Comparison of ENCODE assay signal across 8 mouse cellular contexts in the genomic region with DNA sequence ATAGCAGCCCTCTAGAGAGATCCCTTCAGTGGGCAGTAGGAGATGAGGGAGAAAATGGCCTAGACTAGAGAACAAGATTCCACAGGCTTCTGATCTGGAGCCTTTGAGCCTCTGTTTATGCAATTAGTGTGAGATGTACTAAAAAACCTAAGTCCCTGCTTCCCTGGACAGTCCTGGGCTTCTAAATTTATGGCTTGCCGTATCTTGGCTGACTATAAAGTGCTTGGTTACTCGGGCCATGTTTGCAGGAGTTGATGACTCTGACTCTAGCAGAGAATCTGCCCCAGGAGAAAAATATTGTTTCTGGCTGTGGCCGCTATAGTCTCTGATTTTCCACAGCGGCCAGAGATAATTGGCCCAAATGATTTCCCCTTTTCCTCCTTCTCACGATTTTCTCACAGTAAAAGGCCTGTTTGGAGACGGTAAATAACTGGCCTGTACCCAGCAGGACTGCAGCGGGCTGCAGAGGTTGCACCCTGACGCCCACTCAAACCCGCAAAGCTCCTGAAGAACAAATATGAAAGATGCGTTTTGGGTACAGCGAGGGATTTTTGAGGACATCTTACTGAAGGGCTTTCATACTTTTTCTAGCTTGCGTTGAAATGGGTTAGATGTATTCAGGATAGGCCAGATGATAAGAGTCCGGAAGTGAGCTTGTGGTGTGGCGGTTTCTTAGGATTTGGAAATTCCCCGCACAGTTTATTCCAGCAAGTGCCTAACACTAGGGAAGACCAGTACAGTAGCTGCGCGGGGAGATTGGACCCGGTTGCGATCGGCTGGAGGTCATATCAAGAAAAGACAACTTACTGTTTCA. TPM values are rescaled to one million over a fixed set of nuclear protein-coding genes. Genes with fewer than 3 reads are reported as not detected.
DNase-seq lines count a peak whose midpoint lies in the region; ATAC-seq and TF ChIP-seq lines count a peak whose summit lies in the region.

No protein-coding gene starts in this region.

- H3K4me1 ChIP-seq in embryonic facial prominence, embryonic 14.5 days (ENCODE audit: control insufficient read depth, insufficient read depth, low read length): no peaks in the 10 kb centered on the region
- no peaks in the 10 kb centered on the region for H3K4me1 ChIP-seq in hindbrain, embryonic 15.5 days (replicated peaks)
- no peaks in the 10 kb centered on the region for H3K4me1 ChIP-seq in midbrain, embryonic 13.5 days (replicated peaks)
- no peaks in the 10 kb centered on the region for H3K4me1 ChIP-seq in thymus, adult 2 months (replicated peaks; ENCODE audit: control insufficient read depth, insufficient read depth, low read length)

- TF ChIP-seq POLR2A in thymus, adult 2 months (IDR thresholded peaks at IDR 0.05; ENCODE audit: control insufficient read depth, extremely low read depth, insufficient read depth, low read length, poor library complexity): no peak

- H3K4me3 ChIP-seq in layer of hippocampus, adult 2 months: peak overlapping the region; percentile 43
- H3K4me3 ChIP-seq in embryonic facial prominence, embryonic 14.5 days (ENCODE audit: low read depth, low read length): peak overlapping the region; percentile 25
- peak overlapping the region; percentile 26 for H3K4me3 ChIP-seq in hindbrain, embryonic 15.5 days
- peak overlapping the region; percentile 26 for H3K4me3 ChIP-seq in midbrain, embryonic 13.5 days (replicated peaks)
- H3K4me3 ChIP-seq in thymus, adult 2 months (ENCODE audit: control insufficient read depth, insufficient read depth, low read length): no peak overlapping the region

- ATAC-seq in embryonic facial prominence, embryonic 14.5 days (ENCODE audit: low read depth): peak; percentile 47; the same call in 1 of the 2 replicates
- peak; percentile 48 for ATAC-seq in hindbrain, embryonic 15.5 days (ENCODE audit: low FRiP score, low read depth)
- peak; percentile 56 for ATAC-seq in midbrain, embryonic 13.5 days

- H3K9ac ChIP-seq in embryonic facial prominence, embryonic 14.5 days (ENCODE audit: low read depth, low read length): 0 out of 2 replicates have a peak overlapping the region, but pooled peaks have one; percentile 9
- H3K9ac ChIP-seq in hindbrain, embryonic 15.5 days: no peak overlapping the region
- H3K9ac ChIP-seq in midbrain, embryonic 13.5 days (replicated peaks): no peak overlapping the region

- H3K4me2 ChIP-seq in embryonic facial prominence, embryonic 14.5 days (ENCODE audit: low read depth, low read length): peak overlapping the region; percentile 53
- peak overlapping the region; percentile 52 for H3K4me2 ChIP-seq in hindbrain, embryonic 15.5 days
- H3K4me2 ChIP-seq in midbrain, embryonic 13.5 days (replicated peaks): peak overlapping the region; percentile 45

- no peaks in the 10 kb centered on the region for H3K9me3 ChIP-seq in embryonic facial prominence, embryonic 14.5 days (ENCODE audit: control insufficient read depth, low read length)
- H3K9me3 ChIP-seq in hindbrain, embryonic 15.5 days: no peaks in the 10 kb centered on the region
- no peaks in the 10 kb centered on the region for H3K9me3 ChIP-seq in midbrain, embryonic 13.5 days

- DNase-seq in layer of hippocampus, adult 2 months (ENCODE audit: low spot score in 2 of 2): peak in 1 of 2 experiments; percentile 15
- DNase-seq in layer of hippocampus, adult 9-11 months: no peak
- peak; percentile 20 for DNase-seq in embryonic facial prominence, embryonic 14.5 days (ENCODE audit: low spot score)
- DNase-seq in thymus, adult 2 months: no peak
- no peak for DNase-seq in cerebellum, adult 9-11 months
- DNase-seq in layer of hippocampus, adult 11-12 months (ENCODE audit: low spot score): no peak

- WGBS in embryonic facial prominence, embryonic 14.5 days: 50% methylated on average over 20 of the region's 20 CpGs
- WGBS in hindbrain, embryonic 15.5 days: 50% methylated on average over 20 of the region's 20 CpGs
- 60% methylated on average over 20 of the region's 20 CpGs for WGBS in midbrain, embryonic 13.5 days
- WGBS in thymus, adult 2 months: 71% methylated on average over 20 of the region's 20 CpGs

- H3K27me3 ChIP-seq in embryonic facial prominence, embryonic 14.5 days (replicated peaks; ENCODE audit: control insufficient read depth, insufficient read depth, low read length): no peaks in the 10 kb centered on the region
- no peaks in the 10 kb centered on the region for H3K27me3 ChIP-seq in hindbrain, embryonic 15.5 days
- no peaks in the 10 kb centered on the region for H3K27me3 ChIP-seq in midbrain, embryonic 13.5 days
- no peaks in the 10 kb centered on the region for H3K27me3 ChIP-seq in thymus, adult 2 months (ENCODE audit: control insufficient read depth, insufficient read depth, low read length)

- no peaks in the 10 kb centered on the region for H3K36me3 ChIP-seq in embryonic facial prominence, embryonic 14.5 days (ENCODE audit: control insufficient read depth, insufficient read depth, low read length)
- H3K36me3 ChIP-seq in hindbrain, embryonic 15.5 days: no peaks in the 10 kb centered on the region
- no peaks in the 10 kb centered on the region for H3K36me3 ChIP-seq in midbrain, embryonic 13.5 days
- no peaks in the 10 kb centered on the region for H3K36me3 ChIP-seq in thymus, adult 2 months (ENCODE audit: control insufficient read depth, insufficient read depth, low read length)

- no peak for TF ChIP-seq CTCF in layer of hippocampus, adult 2 months (conservative IDR thresholded peaks at IDR 0.05)
- TF ChIP-seq CTCF in thymus, adult 2 months (IDR thresholded peaks at IDR 0.05; ENCODE audit: borderline replicate concordance, control insufficient read depth, extremely low read depth, insufficient read depth, low read length, poor library complexity): no peak

- peak overlapping the region; percentile 47; the same call in 1 of the 2 replicates for H3K27ac ChIP-seq in layer of hippocampus, adult 2 months
- H3K27ac ChIP-seq in embryonic facial prominence, embryonic 14.5 days (replicated peaks; ENCODE audit: low read depth, low read length): no peak overlapping the region
- H3K27ac ChIP-seq in hindbrain, embryonic 15.5 days (replicated peaks): no peak overlapping the region
- H3K27ac ChIP-seq in midbrain, embryonic 13.5 days: no peak overlapping the region
- H3K27ac ChIP-seq in thymus, adult 2 months (ENCODE audit: control insufficient read depth, insufficient read depth, low read length): no peak overlapping the region

RNA-seq across cellular contexts. Expression of a gene that starts 18.1 kb away (rescaled TPM):
- total RNA-seq in layer of hippocampus, adult 2 months (2021): 1 to 10 TPM; 6.9 to 8.1 TPM
- polyA plus RNA-seq in embryonic facial prominence, embryonic 14.5 days (2014; fragmentation: Nextera tagmentation; extraction: Ambion mirVana): 9.8 and 11.5 TPM in 2 replicates
- 20.1 and 22.0 TPM in 2 replicates for polyA plus RNA-seq in hindbrain, embryonic 15.5 days (2015; fragmentation: Nextera tagmentation; extraction: Ambion mirVana)
- 25.4 and 25.5 TPM in 2 replicates for polyA plus RNA-seq in midbrain, embryonic 13.5 days (2015; fragmentation: Nextera tagmentation; extraction: Ambion mirVana)
- 2.1 and 2.9 TPM in 2 replicates for polyA plus RNA-seq in thymus, adult 2 months (2012; rRNA removed)
